Mouse (Mus musculus) retina, embryonic 14.5 days (tissue): ENCODE measurements around the gene AA467197.

Source experiments
- DNase-seq: peaks from one replicate; pipeline ENCODE4 v3.0.0-alpha.2; 2015; ENCODE audit warnings: low spot score

Gene AA467197

GRCm38 (mm10) chr2:122636686-122637085 is at the start of gene AA467197:
Gene AA467197, plus strand, starts transcription at chr2:122636986.
- no peak for DNase-seq

GRCm38 (mm10) chr2:122587861-122588519 is 48.8 kb upstream of the AA467197 start:
- no peak for DNase-seq

- no peak for DNase-seq
Observed at GRCm38 (mm10) chr2:122590351-122590750, 46.4 kb upstream of the AA467197 start.

GRCm38 (mm10) chr2:122591213-122591612 is 45.6 kb upstream of the AA467197 start:
- no peak for DNase-seq

- no peak for DNase-seq
Observed at GRCm38 (mm10) chr2:122595461-122595860, 41.3 kb upstream of the AA467197 start.

- DNase-seq: no peak
Observed at GRCm38 (mm10) chr2:122599736-122600135, 37.0 kb upstream of the AA467197 start.

- no peak for DNase-seq
Observed at GRCm38 (mm10) chr2:122601354-122601753, 35.4 kb upstream of the AA467197 start.

- DNase-seq: no peak
Observed at GRCm38 (mm10) chr2:122605829-122606228, 31.0 kb upstream of the AA467197 start.

- no peak for DNase-seq
Observed at GRCm38 (mm10) chr2:122608820-122609219, 28.0 kb upstream of the AA467197 start.

GRCm38 (mm10) chr2:122610746-122611653 is 25.8 kb upstream of the AA467197 start, which contains the start of gene Gatm:
Gene Gatm, minus strand, starts transcription at chr2:122611303.
- DNase-seq: peak; percentile 79

GRCm38 (mm10) chr2:122611654-122611973 is 25.2 kb upstream of the AA467197 start:
- no peak for DNase-seq

- no peak for DNase-seq
Observed at GRCm38 (mm10) chr2:122616237-122616636, 20.5 kb upstream of the AA467197 start.

- DNase-seq: no peak
Observed at GRCm38 (mm10) chr2:122617792-122618191, 19.0 kb upstream of the AA467197 start.

- DNase-seq: no peak
Observed at GRCm38 (mm10) chr2:122618719-122619118, 18.1 kb upstream of the AA467197 start.

- DNase-seq: no peak
Observed at GRCm38 (mm10) chr2:122621337-122622110, 15.3 kb upstream of the AA467197 start.

GRCm38 (mm10) chr2:122625930-122626329 is 10.9 kb upstream of the AA467197 start:
- DNase-seq: no peak

GRCm38 (mm10) chr2:122628976-122629375 is 7.8 kb upstream of the AA467197 start:
- peak; percentile 82 for DNase-seq

GRCm38 (mm10) chr2:122629871-122630270 is 6.9 kb upstream of the AA467197 start:
- no peak for DNase-seq

GRCm38 (mm10) chr2:122630465-122631225 is 6.1 kb upstream of the AA467197 start:
- DNase-seq: peak; percentile 92

- peak; percentile 50 for DNase-seq
Observed at GRCm38 (mm10) chr2:122631226-122631801, 5.5 kb upstream of the AA467197 start.

- DNase-seq: peak; percentile 87
Observed at GRCm38 (mm10) chr2:122637526-122637997, 776 bp downstream of the AA467197 start.
